Mouse (Mus musculus) intestine, embryonic 14.5 days (tissue): ENCODE results near the gene Csnka2ip. TPM values are rescaled to one million over a fixed set of nuclear protein-coding genes. Genes with fewer than 3 reads are reported as not detected.

Source experiments
- ATAC-seq: fragments of 200-750 bp; cut with Nextera tagmentation; replicated peaks from 2 replicates; pipeline ENCODE4 v1.8.0; 2017; ENCODE audit warnings: low read depth, moderate number of reproducible peaks, moderate TSS enrichment, moderate library complexity; ENCODE audit not compliant: low FRiP score, low TSS enrichment
- DNase-seq: peaks from one replicate; pipeline ENCODE4 v3.0.0-alpha.2; 2018; ENCODE audit warnings: low spot score
- H3K27ac ChIP-seq: fragments of 300-500 bp; sonication (generic); 2 replicates; pipeline ENCODE4 v1.5.1; 2014; ENCODE audit warnings: low read depth, mild to moderate bottlenecking, control low read depth
- H3K27me3 ChIP-seq: fragments of 300-500 bp; sonication (generic); replicated peaks from 2 replicates; pipeline ENCODE4 v1.6.1; 2014; ENCODE audit warnings: low read length, control low read depth; ENCODE audit not compliant: control insufficient read depth, insufficient read depth
- H3K36me3 ChIP-seq: fragments of 300-500 bp; sonication (generic); 2 replicates; pipeline ENCODE4 v1.6.1; 2014; ENCODE audit warnings: low read length, control low read depth; ENCODE audit not compliant: control insufficient read depth, insufficient read depth
- H3K4me1 ChIP-seq: fragments of 300-500 bp; sonication (generic); replicated peaks from 2 replicates; pipeline ENCODE4 v1.6.1; 2014; ENCODE audit warnings: low read length, control low read depth, mixed read lengths; ENCODE audit not compliant: control insufficient read depth, insufficient read depth
- H3K4me2 ChIP-seq: fragments of 300-500 bp; sonication (generic); 2 replicates; pipeline ENCODE4 v1.6.1; 2014; ENCODE audit warnings: low read length
- H3K4me3 ChIP-seq: fragments of 300-500 bp; sonication (generic); 2 replicates; pipeline ENCODE4 v1.5.1; 2014; ENCODE audit warnings: low read depth, low read length, control low read depth, mixed read lengths
- H3K9ac ChIP-seq: fragments of 300-500 bp; sonication (generic); 2 replicates; pipeline ENCODE4 v1.6.1; 2014; ENCODE audit warnings: mild to moderate bottlenecking, low read length
- H3K9me3 ChIP-seq: fragments of 300-500 bp; sonication (generic); 2 replicates; pipeline ENCODE4 v1.6.1; 2016; ENCODE audit warnings: low read length, control low read depth; ENCODE audit not compliant: control insufficient read depth
- WGBS: fragments of 180-500 bp; shearing (Covaris S2); extraction: QIAGEN DNeasy Blood & Tissue Kit; methylation state at CpG from one replicate; pipeline ENCODE4 v1.1.7; 2014; 5-methylcytosine and 5-hydroxymethylcytosine counted together
- polyA plus RNA-seq: library from polyadenylated mRNA; unstranded; fragments of >200 nt; fragmentation: Nextera tagmentation; extraction: Ambion mirVana; gene quantifications from 2 replicates; pipeline ENCODE4 v1.2.1, GENCODE M21; 2014

The Csnka2ip gene
- polyA plus RNA-seq, 1 experiment from 2014 or later: not detected

GRCm38 (mm10) chr16:64585599-64586261, 16.5 kb downstream of the Csnka2ip start:
- 64% methylated on average over 8 of the region's 8 CpGs for WGBS
- DNase-seq (no peak), ATAC-seq (no peak)
- no peak overlapping the region for H3K4me2 ChIP-seq
- peaks cover 2% of the 10 kb centered on the region; the same call in 1 of the 2 replicates for H3K4me1 ChIP-seq
- H3K4me3 ChIP-seq: no peak overlapping the region
- H3K9me3 ChIP-seq: no peaks in the 10 kb centered on the region
- 0 out of 2 replicates have a peak overlapping the region, but pooled peaks have one; percentile 16 for H3K27ac ChIP-seq
- no peak overlapping the region for H3K9ac ChIP-seq
- H3K36me3 ChIP-seq: no peaks in the 10 kb centered on the region
- no peaks in the 10 kb centered on the region for H3K27me3 ChIP-seq

- no peaks in the 10 kb centered on the region for H3K27me3 ChIP-seq
- no peak overlapping the region for H3K4me3 ChIP-seq
- peaks cover 2% of the 10 kb centered on the region; the same call in 1 of the 2 replicates for H3K4me1 ChIP-seq
- H3K36me3 ChIP-seq: no peaks in the 10 kb centered on the region
- ATAC-seq: no peak
- no peak overlapping the region for H3K9ac ChIP-seq
- H3K9me3 ChIP-seq: no peaks in the 10 kb centered on the region
- no peak overlapping the region for H3K4me2 ChIP-seq
- no peak for DNase-seq
- 43% methylated on average over 4 of the region's 4 CpGs for WGBS
- H3K27ac ChIP-seq: no peak overlapping the region
These were observed 17.6 kb downstream of the Csnka2ip start for GRCm38 (mm10) chr16:64584591-64584990.

- Histone ChIP-seq H3K4me3 (no peak overlapping the region), H3K9me3 (no peaks in the 10 kb centered on the region), H3K36me3 (no peaks in the 10 kb centered on the region), H3K27ac (no peak overlapping the region), H3K4me2 (no peak overlapping the region), H3K4me1 (peaks cover 2% of the 10 kb centered on the region; the same call in 1 of the 2 replicates), H3K27me3 (no peaks in the 10 kb centered on the region), H3K9ac (no peak overlapping the region)
- WGBS: 63% methylated on average over 3 of the region's 3 CpGs
- ATAC-seq: no peak
- no peak for DNase-seq
These were observed 18.8 kb downstream of the Csnka2ip start for GRCm38 (mm10) chr16:64583406-64583805.

GRCm38 (mm10) chr16:64569496-64569895, 32.7 kb downstream of the Csnka2ip start:
- DNase-seq (no peak), ATAC-seq (no peak)
- WGBS: 90% methylated on average over 8 of the region's 8 CpGs
- no peak overlapping the region for H3K4me2 ChIP-seq
- no peak overlapping the region for H3K9ac ChIP-seq
- no peaks in the 10 kb centered on the region for H3K9me3 ChIP-seq
- H3K4me1 ChIP-seq: no peaks in the 10 kb centered on the region
- H3K27ac ChIP-seq: no peak overlapping the region
- no peaks in the 10 kb centered on the region for H3K36me3 ChIP-seq
- no peak overlapping the region for H3K4me3 ChIP-seq
- H3K27me3 ChIP-seq: no peaks in the 10 kb centered on the region

- no peaks in the 10 kb centered on the region for H3K9me3 ChIP-seq
- no peak overlapping the region for H3K27ac ChIP-seq
- 49% methylated on average over 1 of the region's 1 CpGs for WGBS
- ATAC-seq (no peak), DNase-seq (no peak)
- H3K9ac ChIP-seq: no peak overlapping the region
- no peak overlapping the region for H3K4me2 ChIP-seq
- H3K4me1 ChIP-seq: no peaks in the 10 kb centered on the region
- H3K27me3 ChIP-seq: no peaks in the 10 kb centered on the region
- no peak overlapping the region for H3K4me3 ChIP-seq
- no peaks in the 10 kb centered on the region for H3K36me3 ChIP-seq
These were observed 39.1 kb downstream of the Csnka2ip start for GRCm38 (mm10) chr16:64563081-64563480.

DNA sequence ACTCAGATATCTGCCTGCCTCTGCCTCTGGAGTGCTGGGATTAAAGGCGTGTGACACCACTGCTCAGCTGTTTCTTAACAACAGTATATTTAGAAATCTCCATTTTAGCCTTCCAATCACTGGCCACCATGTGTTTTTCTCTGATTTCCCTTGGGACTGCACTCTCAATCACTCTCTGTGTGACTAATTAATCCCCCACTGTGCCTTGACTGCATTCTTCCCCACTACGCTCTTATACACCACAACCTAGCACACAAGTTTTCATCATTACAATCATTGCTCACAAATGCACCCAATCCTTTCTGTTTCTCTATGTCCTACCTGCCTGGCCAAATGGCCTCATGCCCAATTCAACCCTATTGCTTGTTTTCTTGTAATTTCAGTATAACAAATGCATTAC, 43.7 kb downstream of the Csnka2ip start:
- Histone ChIP-seq H3K4me1 (no peaks in the 10 kb centered on the region), H3K27me3 (no peaks in the 10 kb centered on the region), H3K27ac (no peak overlapping the region), H3K36me3 (no peaks in the 10 kb centered on the region), H3K9ac (no peak overlapping the region), H3K4me3 (no peak overlapping the region), H3K9me3 (no peaks in the 10 kb centered on the region), H3K4me2 (no peak overlapping the region)
- ATAC-seq (no peak), DNase-seq (no peak)
- WGBS: 80% methylated on average over 2 of the region's 2 CpGs

GRCm38 (mm10) chr16:64526883-64527282, 75.3 kb downstream of the Csnka2ip start:
- 81% methylated on average over 2 of the region's 2 CpGs for WGBS
- Histone ChIP-seq H3K4me3 (no peak overlapping the region), H3K36me3 (no peaks in the 10 kb centered on the region), H3K4me2 (no peak overlapping the region), H3K9me3 (no peaks in the 10 kb centered on the region), H3K9ac (no peak overlapping the region), H3K27me3 (no peaks in the 10 kb centered on the region), H3K4me1 (no peaks in the 10 kb centered on the region), H3K27ac (no peak overlapping the region)
- DNase-seq: no peak
- ATAC-seq: no peak

GRCm38 (mm10) chr16:64524051-64524645, 78.1 kb downstream of the Csnka2ip start:
- Histone ChIP-seq H3K27ac (no peak overlapping the region), H3K36me3 (no peaks in the 10 kb centered on the region), H3K4me3 (no peak overlapping the region), H3K9me3 (no peaks in the 10 kb centered on the region), H3K27me3 (no peaks in the 10 kb centered on the region), H3K4me2 (no peak overlapping the region), H3K4me1 (no peaks in the 10 kb centered on the region), H3K9ac (no peak overlapping the region)
- DNase-seq (no peak), ATAC-seq (no peak)
- 74% methylated on average over 5 of the region's 5 CpGs for WGBS

GRCm38 (mm10) chr16:64513423-64513822, 88.8 kb downstream of the Csnka2ip start:
- no peak for ATAC-seq
- H3K4me1 ChIP-seq: no peaks in the 10 kb centered on the region
- no peak for DNase-seq
- H3K4me3 ChIP-seq: no peak overlapping the region
- no peak overlapping the region for H3K27ac ChIP-seq
- H3K4me2 ChIP-seq: no peak overlapping the region
- 50% methylated on average over 2 of the region's 2 CpGs for WGBS
- no peak overlapping the region for H3K9ac ChIP-seq
- no peaks in the 10 kb centered on the region for H3K9me3 ChIP-seq
- H3K36me3 ChIP-seq: no peaks in the 10 kb centered on the region
- no peaks in the 10 kb centered on the region for H3K27me3 ChIP-seq
